Mouse (Mus musculus) embryonic facial prominence, embryonic 10.5 days (tissue): Measurements from ENCODE around the gene Cebpzos. TPM values are rescaled to one million over a fixed set of nuclear protein-coding genes. Genes with fewer than 3 reads are reported as not detected.
A peak's percentile ranks its signal among the peaks of the same experiment; 100 is the strongest.

Experiments
- DNase-seq: peaks from one replicate; pipeline ENCODE4 v3.0.0-alpha.2; 2017; ENCODE audit warnings: low spot score
- H3K27ac ChIP-seq: fragments of 300-500 bp; sonication (generic); replicated peaks from 2 replicates; pipeline ENCODE4 v1.5.1; 2016; ENCODE audit warnings: mild to moderate bottlenecking
- H3K27me3 ChIP-seq: fragments of 300-500 bp; sonication (generic); replicated peaks from 2 replicates; pipeline ENCODE4 v1.6.1; 2016; ENCODE audit warnings: low read depth, mild to moderate bottlenecking; ENCODE audit not compliant: poor library complexity, severe bottlenecking
- H3K36me3 ChIP-seq: fragments of 300-500 bp; sonication (generic); replicated peaks from 2 replicates; pipeline ENCODE4 v1.6.1; 2016; ENCODE audit warnings: mild to moderate bottlenecking, moderate library complexity
- H3K4me1 ChIP-seq: fragments of 300-500 bp; sonication (generic); 2 replicates; pipeline ENCODE4 v1.6.1; 2016
- H3K4me3 ChIP-seq: fragments of 300-500 bp; sonication (generic); 2 replicates; pipeline ENCODE4 v1.5.1; 2016; ENCODE audit warnings: mild to moderate bottlenecking, moderate library complexity
- H3K9me3 ChIP-seq: fragments of 300-500 bp; sonication (generic); 2 replicates; pipeline ENCODE4 v1.6.1; 2016; ENCODE audit warnings: mild to moderate bottlenecking
- WGBS: fragments of 180-500 bp; shearing (Covaris S2); methylation state at CpG from one replicate; pipeline ENCODE4 v1.1.7; 2016; 5-methylcytosine and 5-hydroxymethylcytosine counted together
- polyA plus RNA-seq: library from polyadenylated mRNA; unstranded; fragments of >200 nt; fragmentation: Nextera tagmentation; extraction: Ambion mirVana; gene quantifications from 2 replicates; pipeline ENCODE4 v1.2.1, GENCODE M21; 2016

The Cebpzos gene
- 99.2 and 102 TPM in 2 replicates for polyA plus RNA-seq

DNA sequence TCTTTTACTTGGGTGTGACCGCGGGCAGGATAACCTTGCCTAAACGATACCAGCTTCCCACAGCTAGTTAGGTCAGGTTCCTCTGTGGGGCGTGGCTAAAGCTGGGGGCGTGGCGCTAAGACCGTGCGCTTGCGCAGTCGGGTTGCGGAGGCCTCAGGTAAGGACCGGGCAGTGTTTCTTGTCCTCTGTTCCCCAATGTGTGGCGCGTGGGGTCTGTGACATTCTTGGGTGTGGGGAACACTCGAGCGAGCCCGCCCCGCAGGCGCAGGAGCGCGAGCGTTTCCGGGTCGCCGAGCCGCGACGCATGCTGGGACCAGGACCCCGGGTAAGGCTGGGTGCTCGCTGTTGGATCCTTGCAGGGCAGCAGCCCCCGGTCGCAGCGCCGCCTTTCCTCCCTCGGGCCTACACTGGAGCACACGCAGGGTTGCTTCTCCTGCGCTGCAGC lies at the start of gene Cebpzos:
Gene Cebpzos (plus strand): TSS at position 132 of the 445 bp plus-strand sequence.
- Histone ChIP-seq H3K4me3 (peak within 1 kb of the TSS; percentile 70), H3K36me3 (peaks cover 38% of the 10 kb centered on the region), H3K27me3 (no peaks in the 10 kb centered on the region), H3K4me1 (peaks cover 20% of the 10 kb centered on the region), H3K9me3 (no peaks in the 10 kb centered on the region), H3K27ac (peak within 1 kb of the TSS; percentile 87)
- under 1% methylated on average over 37 of the region's 37 CpGs for WGBS
- DNase-seq: peak; percentile 92

DNA sequence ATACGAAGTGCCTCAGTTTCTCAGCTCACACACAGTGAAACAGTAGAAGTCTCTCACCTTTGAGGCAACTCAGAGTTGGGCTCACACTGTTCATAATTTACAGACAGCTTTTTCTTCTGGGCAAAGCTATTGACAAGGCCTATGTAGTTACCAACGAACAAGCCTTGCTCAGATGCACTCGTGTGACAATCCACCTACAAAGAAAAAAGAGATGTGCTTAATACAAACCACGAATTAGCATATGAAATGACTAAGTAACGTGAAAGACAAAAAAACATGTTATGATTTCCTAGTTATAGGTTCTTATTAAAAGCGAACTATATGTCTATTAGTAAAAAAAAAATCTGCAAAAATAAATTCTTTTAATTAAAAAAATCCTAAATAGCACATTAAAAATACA lies 42.4 kb upstream of the Cebpzos start:
- 91% methylated on average over 6 of the region's 6 CpGs for WGBS

DNA sequence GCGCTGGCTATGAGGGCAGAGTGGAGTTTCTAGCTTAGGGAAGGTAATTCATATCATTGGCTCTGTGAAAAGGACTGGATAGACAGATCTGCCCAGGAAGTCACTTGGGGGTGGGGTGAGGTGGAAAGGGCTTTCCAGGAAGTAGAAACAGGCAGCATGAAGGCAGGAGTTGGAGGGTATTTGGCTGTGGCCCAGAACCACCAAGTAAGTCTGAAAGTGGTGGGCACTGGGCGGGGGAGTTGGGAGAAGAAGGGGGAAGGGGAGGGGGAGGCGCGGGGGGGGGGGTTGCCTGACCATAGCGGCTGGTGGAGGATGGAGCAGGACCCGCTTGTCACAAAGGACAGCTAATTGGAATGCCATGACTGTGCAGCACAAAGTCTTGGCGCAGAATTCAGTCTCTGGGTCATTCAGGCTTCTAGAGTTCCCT lies 34.4 kb upstream of the Cebpzos start:
- Histone ChIP-seq H3K27me3 (no peaks in the 10 kb centered on the region), H3K4me1 (peaks cover 18% of the 10 kb centered on the region), H3K9me3 (no peaks in the 10 kb centered on the region), H3K4me3 (peak overlapping the region; percentile 71), H3K27ac (peak overlapping the region; percentile 86), H3K36me3 (peaks cover 8% of the 10 kb centered on the region)
- peak; percentile 40 for DNase-seq
- WGBS: 13% methylated on average over 5 of the region's 7 CpGs

More for the DNA sequence above, 42.4 kb upstream of the Cebpzos start:
- DNase-seq: no peak
- Histone ChIP-seq H3K27ac (no peak overlapping the region), H3K36me3 (peaks cover 31% of the 10 kb centered on the region), H3K4me1 (no peaks in the 10 kb centered on the region), H3K27me3 (no peaks in the 10 kb centered on the region), H3K4me3 (no peak overlapping the region), H3K9me3 (no peaks in the 10 kb centered on the region)

DNA sequence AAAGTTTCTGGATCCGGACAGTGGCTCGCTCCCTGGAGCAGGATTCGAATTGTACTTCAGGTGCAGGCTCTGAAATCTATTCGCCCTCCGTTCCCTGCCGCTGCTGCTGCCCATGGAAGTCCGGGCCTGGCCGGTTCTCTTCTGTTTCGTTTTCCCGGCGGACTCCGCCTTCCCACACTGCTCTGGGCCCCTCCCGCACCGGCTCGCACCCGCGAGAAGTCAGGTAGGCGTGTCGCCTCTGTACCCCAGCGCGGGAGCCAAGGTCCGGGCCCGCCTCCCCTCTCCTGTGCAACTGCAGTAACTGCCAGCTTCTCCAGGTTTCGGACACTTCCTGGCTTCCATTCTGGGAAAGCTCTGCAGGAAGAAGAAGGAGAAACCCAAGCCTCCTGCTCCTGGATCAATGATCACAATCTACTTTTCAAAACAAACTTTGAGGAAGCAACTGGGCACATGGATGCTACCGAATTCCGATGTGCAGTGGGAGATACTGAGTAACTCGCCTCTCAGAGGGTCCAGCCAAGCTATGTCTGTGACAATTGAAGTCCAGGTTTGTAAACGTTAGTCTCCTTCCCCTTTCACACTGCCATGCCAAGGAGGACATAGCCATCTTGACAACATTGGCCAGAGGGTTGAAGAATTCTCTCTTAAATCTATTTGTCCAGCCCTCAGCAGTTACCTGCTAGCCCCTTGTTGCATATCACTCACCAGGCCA lies 33.7 kb upstream of the Cebpzos start, which contains the start of gene Eif2ak2:
Gene Eif2ak2 (minus strand): TSS at position 173 of the 712 bp plus-strand sequence.
- WGBS: 3% methylated on average over 28 of the region's 28 CpGs
- peaks cover 7% of the 10 kb centered on the region for H3K36me3 ChIP-seq
- H3K27ac ChIP-seq: peak within 1 kb of the TSS; percentile 86
- H3K27me3 ChIP-seq: no peaks in the 10 kb centered on the region
- H3K9me3 ChIP-seq: no peaks in the 10 kb centered on the region
- peak within 1 kb of the TSS; percentile 71 for H3K4me3 ChIP-seq
- DNase-seq: peak; percentile 90
- peaks cover 18% of the 10 kb centered on the region for H3K4me1 ChIP-seq

DNA sequence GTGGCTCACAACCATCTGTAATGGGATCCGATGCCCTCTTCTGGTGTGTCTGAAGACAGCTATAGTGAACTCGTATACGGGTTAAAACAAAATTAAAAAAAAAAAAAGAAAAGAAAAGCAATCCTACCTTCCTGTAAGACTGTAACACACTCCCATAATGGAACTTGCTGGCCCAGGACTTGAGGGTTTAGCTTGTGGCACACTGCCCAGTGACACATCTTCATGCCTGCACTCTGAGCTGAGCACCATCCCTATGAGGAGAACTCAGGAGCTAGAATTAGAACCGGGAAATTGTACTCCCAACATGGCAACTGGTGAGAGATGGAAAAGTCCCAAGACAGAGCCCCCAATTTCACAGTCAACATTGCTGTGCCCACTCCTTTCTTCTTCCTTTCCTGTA lies 33.0 kb upstream of the Cebpzos start:
- Histone ChIP-seq H3K27ac (no peak overlapping the region), H3K4me1 (peaks cover 18% of the 10 kb centered on the region), H3K9me3 (no peaks in the 10 kb centered on the region), H3K36me3 (no peaks in the 10 kb centered on the region), H3K27me3 (no peaks in the 10 kb centered on the region), H3K4me3 (no peak overlapping the region)
- WGBS: 88% methylated on average over 4 of the region's 4 CpGs
- no peak for DNase-seq

DNA sequence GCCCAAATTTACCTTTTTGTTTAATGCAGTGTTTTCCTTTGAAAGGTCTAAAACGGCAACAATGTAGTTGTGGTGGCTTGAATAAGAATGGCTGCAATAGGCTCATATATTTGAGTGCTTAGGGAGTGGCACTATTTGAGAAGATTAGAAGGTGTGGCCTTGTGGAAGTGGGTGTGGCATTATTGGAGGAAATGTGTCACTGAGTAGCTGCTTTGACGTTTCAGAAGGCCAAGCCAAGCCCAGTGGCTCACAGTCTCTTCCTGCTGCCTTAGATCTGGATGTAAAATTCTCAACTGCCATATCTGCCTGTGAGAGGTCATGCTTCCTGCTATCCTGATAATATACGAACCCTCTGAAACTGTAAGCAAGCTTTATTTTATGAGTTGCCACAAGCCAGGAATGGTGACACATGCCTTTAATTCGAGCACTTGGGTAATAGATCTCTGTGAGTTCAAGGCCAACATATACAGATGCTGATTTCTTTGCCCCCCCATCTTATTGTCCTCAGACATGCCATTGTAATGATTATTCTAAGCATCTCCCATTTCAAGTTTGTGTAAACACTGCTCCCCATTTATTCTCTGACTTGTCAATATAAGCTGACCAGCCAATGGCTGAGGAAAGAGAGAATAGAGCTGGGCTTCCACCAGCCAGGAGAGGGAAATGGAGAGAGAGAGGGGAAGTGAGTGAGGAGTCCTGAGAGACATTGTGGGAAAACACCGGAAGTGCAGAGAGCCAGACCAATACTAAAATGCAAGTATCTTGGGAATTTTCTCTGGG lies 30.8 kb upstream of the Cebpzos start:
- H3K4me1 ChIP-seq: peaks cover 18% of the 10 kb centered on the region
- H3K4me3 ChIP-seq: no peak overlapping the region
- 83% methylated on average over 5 of the region's 5 CpGs for WGBS
- no peaks in the 10 kb centered on the region for H3K9me3 ChIP-seq
- H3K36me3 ChIP-seq: no peaks in the 10 kb centered on the region
- no peak for DNase-seq
- no peaks in the 10 kb centered on the region for H3K27me3 ChIP-seq
- H3K27ac ChIP-seq: no peak overlapping the region

DNA sequence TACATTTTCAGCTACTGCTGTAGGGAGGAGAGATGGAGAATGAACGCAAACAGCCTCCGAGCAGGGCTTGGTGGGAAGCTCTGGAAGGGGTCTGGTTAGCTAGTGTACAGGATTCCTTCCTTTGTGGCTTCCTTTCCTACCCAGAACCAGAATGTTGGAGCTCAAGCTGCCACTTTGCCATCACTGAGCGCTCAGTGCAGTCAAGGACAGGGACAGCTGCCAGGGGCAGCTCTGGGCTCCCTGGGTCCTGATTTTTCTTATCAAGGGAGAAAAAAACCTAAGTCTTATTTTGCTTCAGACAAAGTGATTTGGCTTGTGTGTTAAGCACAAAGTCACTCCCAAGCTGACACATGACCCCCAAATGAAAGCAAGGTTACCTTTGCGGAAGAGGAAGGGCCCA lies 27.7 kb upstream of the Cebpzos start:
- no peaks in the 10 kb centered on the region for H3K36me3 ChIP-seq
- H3K4me1 ChIP-seq: no peaks in the 10 kb centered on the region
- no peaks in the 10 kb centered on the region for H3K9me3 ChIP-seq
- no peaks in the 10 kb centered on the region for H3K27me3 ChIP-seq
- 86% methylated on average over 4 of the region's 4 CpGs for WGBS
- DNase-seq: no peak
- H3K27ac ChIP-seq: no peak overlapping the region
- no peak overlapping the region for H3K4me3 ChIP-seq

DNA sequence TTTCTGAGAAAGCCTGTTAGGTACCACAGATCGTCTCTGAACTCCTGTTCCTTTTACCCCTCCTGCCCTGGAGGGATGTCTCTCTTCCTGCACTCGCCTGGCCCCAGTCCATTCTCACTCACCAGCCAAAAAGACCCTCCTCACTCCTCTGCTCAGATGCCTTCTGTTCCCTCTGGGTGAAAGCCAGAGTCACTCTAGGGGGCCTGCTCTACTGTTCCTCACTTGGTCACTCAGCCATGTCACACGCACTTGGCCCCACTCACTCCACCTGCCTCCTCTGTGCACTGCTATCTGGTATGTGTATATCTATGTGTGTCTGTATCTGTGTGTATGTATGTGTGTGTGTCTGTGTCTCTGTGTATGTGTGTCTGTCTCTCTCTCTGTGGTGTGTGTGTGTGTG lies 27.1 kb upstream of the Cebpzos start:
- H3K4me1 ChIP-seq: no peaks in the 10 kb centered on the region
- WGBS: 49% methylated on average over 3 of the region's 3 CpGs
- H3K4me3 ChIP-seq: no peak overlapping the region
- no peak overlapping the region for H3K27ac ChIP-seq
- no peaks in the 10 kb centered on the region for H3K9me3 ChIP-seq
- no peaks in the 10 kb centered on the region for H3K27me3 ChIP-seq
- no peaks in the 10 kb centered on the region for H3K36me3 ChIP-seq
- no peak for DNase-seq

DNA sequence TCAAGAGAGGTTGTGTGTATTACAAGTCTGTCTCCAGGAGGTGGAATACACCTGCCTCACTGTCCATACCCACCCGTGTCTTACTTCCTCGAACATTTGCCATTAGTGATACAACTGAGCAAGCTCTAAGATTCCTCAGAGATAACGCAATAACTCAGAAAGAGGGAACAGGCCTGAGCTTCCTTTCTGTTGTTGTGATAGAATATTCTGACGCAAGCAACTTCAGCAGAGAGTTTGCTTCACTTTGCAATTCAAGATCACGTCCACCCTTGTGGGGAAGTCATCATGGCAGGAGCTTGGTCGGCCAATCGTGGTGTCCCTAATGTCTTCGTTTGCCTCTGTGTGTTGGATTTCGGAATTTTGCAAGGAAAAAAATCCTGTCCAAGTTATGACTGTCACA lies 25.3 kb upstream of the Cebpzos start:
- no peaks in the 10 kb centered on the region for H3K36me3 ChIP-seq

DNA sequence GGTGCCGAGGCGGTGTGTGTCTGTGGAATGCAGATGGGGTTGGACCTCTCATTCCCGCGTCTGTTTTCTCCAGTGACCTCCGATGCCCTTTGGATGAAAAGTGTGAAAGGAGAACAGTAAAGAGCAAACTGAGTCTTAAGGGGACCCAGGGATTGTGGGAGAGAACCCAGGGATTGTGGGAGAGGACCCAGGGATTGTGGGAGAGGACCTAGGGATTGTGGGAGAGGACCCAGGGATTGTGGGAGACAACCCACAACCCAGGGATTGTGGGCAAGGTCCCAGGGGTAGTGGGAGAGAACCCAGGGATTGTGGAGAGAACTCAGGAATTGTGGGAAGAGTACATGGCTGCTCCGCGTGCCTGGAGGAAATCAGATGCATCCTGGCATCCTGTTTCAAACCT lies 21.3 kb upstream of the Cebpzos start:
- H3K4me1 ChIP-seq: no peaks in the 10 kb centered on the region; the same call in 1 of the 2 replicates
- no peaks in the 10 kb centered on the region for H3K27me3 ChIP-seq
- no peaks in the 10 kb centered on the region for H3K9me3 ChIP-seq
- no peak overlapping the region for H3K4me3 ChIP-seq
- H3K27ac ChIP-seq: no peak overlapping the region
- H3K36me3 ChIP-seq: no peaks in the 10 kb centered on the region
- 82% methylated on average over 7 of the region's 7 CpGs for WGBS
- no peak for DNase-seq

More for the DNA sequence above, 25.3 kb upstream of the Cebpzos start:
- no peak overlapping the region for H3K27ac ChIP-seq
- H3K4me3 ChIP-seq: no peak overlapping the region
- H3K4me1 ChIP-seq: no peaks in the 10 kb centered on the region; the same call in 1 of the 2 replicates
- no peaks in the 10 kb centered on the region for H3K27me3 ChIP-seq
- WGBS: 81% methylated on average over 9 of the region's 9 CpGs
- no peaks in the 10 kb centered on the region for H3K9me3 ChIP-seq
- DNase-seq: no peak

DNA sequence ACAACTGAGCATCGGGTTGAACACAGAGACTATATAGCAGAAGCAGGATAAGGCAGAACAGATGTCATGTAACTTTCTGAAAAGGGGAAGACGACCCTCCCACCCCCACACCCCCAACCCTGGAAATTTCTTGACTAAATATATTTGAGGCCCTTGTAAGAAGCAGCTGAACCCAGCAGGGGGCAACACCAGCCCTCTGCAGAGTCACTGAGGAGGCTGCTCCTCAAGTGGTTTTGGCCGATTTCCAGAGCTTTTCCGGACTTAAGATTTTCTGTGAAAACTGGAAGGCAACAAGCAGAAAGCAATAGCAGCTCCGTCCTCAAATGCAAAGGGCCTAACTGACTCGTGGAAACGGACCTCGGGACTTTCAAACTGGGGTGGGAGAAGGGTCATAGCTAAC lies 20.9 kb upstream of the Cebpzos start:
- DNase-seq: peak; percentile 46
- whole genome bisulfite sequencing: 52% methylated on average over 8 of the region's 8 CpGs
- Histone ChIP-seq H3K4me3 (no peak overlapping the region), H3K27me3 (no peaks in the 10 kb centered on the region), H3K4me1 (no peaks in the 10 kb centered on the region; the same call in 1 of the 2 replicates), H3K9me3 (no peaks in the 10 kb centered on the region), H3K27ac (no peak overlapping the region), H3K36me3 (no peaks in the 10 kb centered on the region)

DNA sequence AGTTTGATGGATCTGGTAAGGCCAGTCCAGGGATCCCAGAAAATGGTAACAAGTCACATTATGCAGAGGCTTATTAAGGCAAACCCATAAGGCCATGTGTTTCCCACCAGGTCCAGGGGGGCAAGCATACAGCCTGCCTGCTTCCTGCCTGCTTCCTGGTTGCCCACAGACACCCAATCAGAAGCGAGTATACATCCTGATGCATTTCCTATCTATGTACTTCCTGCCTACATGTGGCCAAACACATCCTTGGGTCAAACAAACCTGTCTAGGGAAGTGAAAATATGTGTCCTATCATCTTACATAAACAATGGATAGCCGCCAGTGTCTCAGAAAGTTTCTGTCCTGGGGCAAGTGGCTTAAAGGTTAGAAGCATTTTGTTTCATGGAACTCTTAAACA lies 13.1 kb upstream of the Cebpzos start:
- 82% methylated on average over 2 of the region's 2 CpGs for WGBS
- H3K4me3 ChIP-seq: no peak overlapping the region
- no peaks in the 10 kb centered on the region for H3K9me3 ChIP-seq
- DNase-seq: no peak
- no peaks in the 10 kb centered on the region for H3K27me3 ChIP-seq
- H3K27ac ChIP-seq: no peak overlapping the region
- no peaks in the 10 kb centered on the region for H3K36me3 ChIP-seq
- H3K4me1 ChIP-seq: peaks cover 5% of the 10 kb centered on the region; the same call in 1 of the 2 replicates
